Mouse (Mus musculus) CH12.LX (cell line): Measurements from ENCODE around the gene Timm29. TPM values are rescaled to one million over a fixed set of nuclear protein-coding genes. Genes with fewer than 3 reads are reported as not detected.

Experiments used
- DNase-seq: peaks from one replicate; pipeline ENCODE4 v3.0.0-alpha.2; 2013; ENCODE audit errors: extremely low read depth
- H3K27ac ChIP-seq: 2 replicates; pipeline ENCODE4 v1.5.1; 2012; ENCODE audit warnings: low read depth, mild to moderate bottlenecking, control low read depth, moderate library complexity; ENCODE audit not compliant: insufficient read depth
- H3K27me3 ChIP-seq: replicated peaks from 2 replicates; pipeline ENCODE3; 2012; ENCODE audit warnings: inconsistent platforms
- H3K36me3 ChIP-seq, 2 experiments: replicated peaks in 1 of 2; 2 replicates each; pipeline versions ENCODE3 to v1.6.1; 2012; ENCODE audit warnings: inconsistent platforms in 1 of 2, low read length in 1 of 2, mild to moderate bottlenecking in 1 of 2, mixed read lengths in 1 of 2, moderate library complexity in 1 of 2; ENCODE audit not compliant: control insufficient read depth in 1 of 2, insufficient read depth in 1 of 2
- H3K4me1 ChIP-seq, 2 experiments: 2 replicates each; pipeline ENCODE4 v1.6.1; 2012; ENCODE audit warnings: inconsistent platforms in 1 of 2, moderate library complexity in 1 of 2; ENCODE audit not compliant: insufficient read depth in 2 of 2, control insufficient read depth in 1 of 2
- H3K4me2 ChIP-seq: 2 replicates; pipeline ENCODE4 v1.6.1; 2012; ENCODE audit warnings: low read depth, mild to moderate bottlenecking, control low read depth; ENCODE audit not compliant: poor library complexity, insufficient read depth, severe bottlenecking
- H3K4me3 ChIP-seq, 3 experiments: fragments of 150-350 bp in 1 of 3; sonication (generic) in 1 of 3; replicated peaks in 1 of 3; 2 replicates each; pipeline versions ENCODE3 to v1.5.1; 2011 to 2012; ENCODE audit warnings: low read depth in 2 of 3, low read length in 2 of 3, mild to moderate bottlenecking in 2 of 3, moderate library complexity in 2 of 3, control low read depth in 1 of 3, improper control_type of control experiment in 1 of 3, inconsistent platforms in 1 of 3, mixed read lengths in 1 of 3; ENCODE audit not compliant: poor library complexity in 1 of 3
- H3K79me2 ChIP-seq: replicated peaks from 2 replicates; pipeline ENCODE4 v1.6.1; 2012; ENCODE audit warnings: mild to moderate bottlenecking, moderate library complexity; ENCODE audit not compliant: control insufficient read depth, poor library complexity, insufficient read depth, severe bottlenecking; ENCODE audit errors: extremely low read depth
- H3K9ac ChIP-seq: 2 replicates; pipeline ENCODE4 v1.6.1; 2012; ENCODE audit warnings: low read depth, mild to moderate bottlenecking, control low read depth, moderate library complexity; ENCODE audit not compliant: insufficient read depth
- H3K9me3 ChIP-seq: replicated peaks from 2 replicates; pipeline ENCODE3; 2012; ENCODE audit warnings: low read length, inconsistent platforms, mixed read lengths
- CHD1 ChIP-seq: IDR thresholded peaks from 2 replicates; pipeline ENCODE4 v1.6.1; 2012; ENCODE audit warnings: low read depth, low read length, improper control_type of control experiment, inconsistent platforms
- CHD2 ChIP-seq: IDR thresholded peaks from 2 replicates; pipeline ENCODE4 v1.6.1; 2011; ENCODE audit warnings: low read length, improper control_type of control experiment
- CTCF ChIP-seq, 2 experiments: IDR thresholded peaks in 1 of 2; conservative IDR thresholded peaks in 1 of 2; 2 replicates each; pipeline ENCODE4 v1.5.1; 2011 to 2012; ENCODE audit warnings: low read depth in 2 of 2, low read length in 2 of 2, improper control_type of control experiment in 1 of 2, inconsistent platforms in 1 of 2, mild to moderate bottlenecking in 1 of 2, moderate library complexity in 1 of 2
- GABPA ChIP-seq: IDR thresholded peaks from 2 replicates; pipeline ENCODE4 v1.6.1; 2012; ENCODE audit warnings: low read depth, low read length, improper control_type of control experiment, inconsistent platforms; ENCODE audit not compliant: insufficient replicate concordance
- HCFC1 ChIP-seq: IDR thresholded peaks from 2 replicates; pipeline ENCODE4 v1.6.1; 2012; ENCODE audit warnings: low read depth, mild to moderate bottlenecking, inconsistent platforms, low read length, improper control_type of control experiment
- IRF4 ChIP-seq: IDR thresholded peaks from 2 replicates; pipeline ENCODE4 v1.6.1; 2014; ENCODE audit warnings: low read depth, mild to moderate bottlenecking, inconsistent platforms, low read length, improper control_type of control experiment
- JUN ChIP-seq: IDR thresholded peaks from 2 replicates; pipeline ENCODE4 v1.6.1; 2011; ENCODE audit warnings: low read depth, mild to moderate bottlenecking, low read length, improper control_type of control experiment, moderate library complexity; ENCODE audit not compliant: insufficient read depth
- JUND ChIP-seq: conservative IDR thresholded peaks from 2 replicates; pipeline ENCODE4 v1.6.1; 2011; ENCODE audit warnings: low read depth, low read length, improper control_type of control experiment
- KAT2A ChIP-seq: IDR thresholded peaks from 2 replicates; pipeline ENCODE4 v1.6.1; 2012; ENCODE audit warnings: low read length, improper control_type of control experiment, inconsistent platforms; ENCODE audit not compliant: insufficient replicate concordance
- MEF2A ChIP-seq: IDR thresholded peaks from 2 replicates; pipeline ENCODE4 v1.6.1; 2014; ENCODE audit warnings: low read depth, mild to moderate bottlenecking, inconsistent platforms, low read length, improper control_type of control experiment, borderline replicate concordance
- MXI1 ChIP-seq: IDR thresholded peaks from 2 replicates; pipeline ENCODE4 v1.6.1; 2011; ENCODE audit warnings: mild to moderate bottlenecking, low read depth, low read length, improper control_type of control experiment
- POLR2A ChIP-seq: IDR thresholded peaks from 2 replicates; pipeline ENCODE4 v1.6.1; 2011; ENCODE audit warnings: low read depth, mild to moderate bottlenecking, improper control_type of control experiment, low read length
- POLR2AphosphoS2 ChIP-seq: IDR thresholded peaks from 2 replicates; pipeline ENCODE4 v1.6.1; 2011; ENCODE audit warnings: low read depth, low read length, improper control_type of control experiment
- RAD21 ChIP-seq: IDR thresholded peaks from 2 replicates; pipeline ENCODE4 v1.6.1; 2011; ENCODE audit warnings: low read depth, mild to moderate bottlenecking, low read length, improper control_type of control experiment, moderate library complexity
- RCOR1 ChIP-seq: conservative IDR thresholded peaks from 2 replicates; pipeline ENCODE4 v1.6.1; 2012; ENCODE audit warnings: low read depth, mild to moderate bottlenecking, inconsistent platforms, low read length, improper control_type of control experiment
- SIN3A ChIP-seq: IDR thresholded peaks from 2 replicates; pipeline ENCODE4 v1.6.1; 2012; ENCODE audit warnings: low read length, improper control_type of control experiment, inconsistent platforms
- SMC3 ChIP-seq: IDR thresholded peaks from 2 replicates; pipeline ENCODE4 v1.6.1; 2011; ENCODE audit warnings: low read depth, low read length, improper control_type of control experiment
- TCF12 ChIP-seq: IDR thresholded peaks from 2 replicates; pipeline ENCODE4 v1.6.1; 2014; ENCODE audit warnings: low read depth, mild to moderate bottlenecking, inconsistent platforms, low read length, improper control_type of control experiment
- UBTF ChIP-seq: IDR thresholded peaks from 2 replicates; pipeline ENCODE4 v1.6.1; 2012; ENCODE audit warnings: low read depth, mild to moderate bottlenecking, inconsistent platforms, low read length, improper control_type of control experiment, moderate library complexity
- USF1 ChIP-seq: IDR thresholded peaks from 2 replicates; pipeline ENCODE4 v1.6.1; 2014; ENCODE audit warnings: low read depth, mild to moderate bottlenecking, inconsistent platforms, low read length, improper control_type of control experiment
- dilution Hi-C: fragments of 300-500 bp; cut with MboI; formaldehyde crosslinking; loops from 2 replicates; pipeline ENCODE4 v1.14.3; 2020; ENCODE audit warnings: low sequenced_read_pairs; ENCODE audit not compliant: extremely low pct_unique_long_range_greater_than_20kb, extremely low pct_ligation_motif_present
- in situ Hi-C: fragments of 300-500 bp; cut with MboI; formaldehyde crosslinking; loops from 3 replicates; pipeline ENCODE4 v1.14.3; 2019; ENCODE audit warnings: low sequenced_read_pairs, low pct_ligation_motif_present, low pct_unique_long_range_greater_than_20kb, mixed read lengths
- polyA plus RNA-seq: library from polyadenylated mRNA; unstranded; fragments of >175 nt; gene quantifications from 2 replicates; pipeline ENCODE4 v1.2.1, GENCODE M21; 2012; ENCODE audit warnings: low read depth; ENCODE audit not compliant: insufficient read length
- total RNA-seq, 2 experiments: library from RNA; depleted of rRNA; stranded (reverse); fragments of 300-350 nt in 1 of 2; fragments of >200 nt in 1 of 2; gene quantifications; 2 replicates each; pipeline ENCODE4 v1.2.3; 2012 to 2014

The Timm29 gene
- total and polyA plus RNA-seq, 3 experiments = 12.0 to 34.6 (median 19.5) TPM

GRCm38 (mm10) chr9:21556996-21557395 lies 35.5 kb upstream of the Timm29 start:
- no peaks in the 10 kb centered on the region for H3K27me3 ChIP-seq
- H3K27ac ChIP-seq = no peak overlapping the region
- no peaks in the 10 kb centered on the region for H3K9me3 ChIP-seq
- H3K9ac ChIP-seq = no peak overlapping the region
- dilution Hi-C loops = no loop called here
- no peak for TF ChIP-seq USF1
- H3K4me3 ChIP-seq = no peak overlapping the region
- peaks cover 0 to 9% of the 10 kb centered on the region in 2 experiments; a peak in 2 of 4 replicates for H3K4me1 ChIP-seq
- DNase-seq = no peak
- in situ Hi-C loops = no loop called here
- H3K79me2 ChIP-seq = peaks cover 24% of the 10 kb centered on the region
- H3K36me3 ChIP-seq = peaks cover 23 to 78% of the 10 kb centered on the region in 2 experiments
- H3K4me2 ChIP-seq = no peak overlapping the region

DNA sequence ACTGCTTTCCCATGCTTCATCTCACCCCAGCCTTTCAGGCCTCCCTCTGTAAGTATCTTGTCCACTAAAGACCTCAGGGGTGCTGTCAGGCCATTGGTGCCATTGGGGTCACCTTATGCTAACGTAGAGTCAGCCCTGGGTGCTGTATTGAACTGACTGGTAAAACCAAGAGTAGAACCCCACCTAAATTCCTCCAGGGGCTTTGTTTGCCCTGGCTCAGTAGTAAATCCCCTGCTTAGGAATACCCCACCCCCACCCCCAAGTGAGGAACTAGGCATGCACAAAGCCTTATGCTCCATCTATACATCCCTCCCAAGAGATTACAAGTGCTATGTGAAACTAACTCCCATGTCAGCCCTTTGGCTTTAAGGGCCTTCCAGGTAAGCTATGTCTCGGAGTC lies 35.0 kb upstream of the Timm29 start:
- Histone ChIP-seq H3K9me3 (no peaks in the 10 kb centered on the region), H3K79me2 (peaks cover 24% of the 10 kb centered on the region), H3K36me3 (peaks cover 23 to 77% of the 10 kb centered on the region in 2 experiments), H3K4me2 (no peak overlapping the region), H3K4me3 (no peak overlapping the region), H3K27me3 (no peaks in the 10 kb centered on the region), H3K9ac (no peak overlapping the region), H3K4me1 (peaks cover 0 to 9% of the 10 kb centered on the region in 2 experiments; a peak in 2 of 4 replicates), H3K27ac (no peak overlapping the region)
- TF ChIP-seq POLR2A (no peak), RAD21 (no peak), SMC3 (no peak), JUND (no peak), RCOR1 (no peak), HCFC1 (no peak), CHD1 (no peak), UBTF (no peak), GABPA (no peak), CHD2 (no peak), KAT2A (no peak), POLR2AphosphoS2 (no peak), CTCF (conservative IDR thresholded peaks at IDR 0.05 in 1 of 2, IDR thresholded peaks at IDR 0.05 in 1 of 2; ENCODE audit: low read depth in 2 of 2, low read length in 2 of 2) (no peak), MXI1 (no peak), TCF12 (no peak), SIN3A (no peak), JUN (no peak), MEF2A (no peak), IRF4 (no peak)
- no peak for DNase-seq
- in situ Hi-C loops (no loop called here), dilution Hi-C loops (no loop called here)
